Mouse (Mus musculus) urinary bladder, postnatal 25 days (tissue): ENCODE data around the gene Sphk1.
"Not testable (repeated sequence)": the region's sequence is repeated elsewhere in the genome, so short reads cannot be mapped to it uniquely, and the experiment has no call there.

Experiments
- DNase-seq: peaks from one replicate; pipeline ENCODE4 v3.0.0; 2022; ENCODE audit warnings: low spot score

The Sphk1 gene

GRCm38 (mm10) chr11:116530187-116531147 lies at the start of gene Sphk1:
Gene Sphk1, plus strand, starts transcription at chr11:116530925.
- no peak for DNase-seq

- DNase-seq: no peak
Observed at GRCm38 (mm10) chr11:116480975-116481374, 49.8 kb upstream of the Sphk1 start.

- DNase-seq: no peak
Observed at GRCm38 (mm10) chr11:116481776-116482175, 48.9 kb upstream of the Sphk1 start.

GRCm38 (mm10) chr11:116484261-116484660 lies 46.5 kb upstream of the Sphk1 start:
- no peak for DNase-seq

- no peak for DNase-seq
Observed at GRCm38 (mm10) chr11:116488207-116488606, 42.5 kb upstream of the Sphk1 start.

- no peak for DNase-seq
Observed at GRCm38 (mm10) chr11:116488693-116489375, 41.9 kb upstream of the Sphk1 start.

GRCm38 (mm10) chr11:116489771-116490231 lies 40.9 kb upstream of the Sphk1 start:
- DNase-seq: no peak

GRCm38 (mm10) chr11:116490232-116491107 lies 40.3 kb upstream of the Sphk1 start:
- peak; percentile 90 for DNase-seq

GRCm38 (mm10) chr11:116491338-116491737 lies 39.4 kb upstream of the Sphk1 start:
- DNase-seq: no peak

GRCm38 (mm10) chr11:116492507-116492906 lies 38.2 kb upstream of the Sphk1 start:
- DNase-seq: not testable (repeated sequence)

GRCm38 (mm10) chr11:116493191-116493590 lies 37.5 kb upstream of the Sphk1 start:
- no peak for DNase-seq

GRCm38 (mm10) chr11:116493795-116494252 lies 36.9 kb upstream of the Sphk1 start, which contains the start of gene Prpsap1:
Gene Prpsap1, minus strand, starts transcription at chr11:116494202.
- DNase-seq: peak; percentile 43

GRCm38 (mm10) chr11:116494474-116495174 lies 36.1 kb upstream of the Sphk1 start:
- peak; percentile 62 for DNase-seq

- no peak for DNase-seq
Observed at GRCm38 (mm10) chr11:116497313-116497712, 33.4 kb upstream of the Sphk1 start.

GRCm38 (mm10) chr11:116498596-116498995 lies 32.1 kb upstream of the Sphk1 start:
- DNase-seq: no peak

GRCm38 (mm10) chr11:116499018-116499417 lies 31.7 kb upstream of the Sphk1 start:
- DNase-seq: no peak

- DNase-seq: no peak
Observed at GRCm38 (mm10) chr11:116501005-116501746, 29.5 kb upstream of the Sphk1 start.

- DNase-seq: no peak
Observed at GRCm38 (mm10) chr11:116504516-116504915, 26.2 kb upstream of the Sphk1 start.

- DNase-seq: no peak
Observed at GRCm38 (mm10) chr11:116505573-116505972, 25.2 kb upstream of the Sphk1 start.

GRCm38 (mm10) chr11:116506151-116506875 lies 24.4 kb upstream of the Sphk1 start:
- DNase-seq: no peak
